Mouse (Mus musculus) heart, embryonic 12.5 days (tissue): ENCODE results near the gene D430041D05Rik. TPM values are rescaled to one million over a fixed set of nuclear protein-coding genes. Genes with fewer than 3 reads are reported as not detected.

Experiments
- ATAC-seq: fragments of 200-750 bp; cut with Nextera tagmentation; 2 replicates; pipeline ENCODE4 v1.8.0; 2017; ENCODE audit warnings: moderate TSS enrichment, moderate library complexity; ENCODE audit not compliant: insufficient number of reproducible peaks, low FRiP score
- H3K27ac ChIP-seq: fragments of 300-500 bp; sonication (generic); 2 replicates; pipeline ENCODE4 v1.5.1; 2016; ENCODE audit warnings: mild to moderate bottlenecking, moderate library complexity; ENCODE audit not compliant: poor library complexity, severe bottlenecking
- H3K27me3 ChIP-seq: fragments of 300-500 bp; sonication (generic); replicated peaks from 2 replicates; pipeline ENCODE4 v1.6.1; 2016; ENCODE audit warnings: mild to moderate bottlenecking, moderate library complexity
- H3K36me3 ChIP-seq: fragments of 300-500 bp; sonication (generic); 2 replicates; pipeline ENCODE4 v1.6.1; 2016; ENCODE audit warnings: mild to moderate bottlenecking, moderate library complexity
- H3K4me1 ChIP-seq: fragments of 300-500 bp; sonication (generic); replicated peaks from 2 replicates; pipeline ENCODE4 v1.6.1; 2016; ENCODE audit warnings: mild to moderate bottlenecking
- H3K4me2 ChIP-seq: fragments of 300-500 bp; sonication (generic); 2 replicates; pipeline ENCODE4 v1.6.1; 2016; ENCODE audit warnings: mild to moderate bottlenecking, moderate library complexity
- H3K4me3 ChIP-seq: fragments of 300-500 bp; sonication (generic); 2 replicates; pipeline ENCODE4 v1.5.1; 2016; ENCODE audit warnings: mild to moderate bottlenecking
- H3K9ac ChIP-seq: fragments of 300-500 bp; sonication (generic); 2 replicates; pipeline ENCODE4 v1.6.1; 2016; ENCODE audit warnings: mild to moderate bottlenecking, moderate library complexity
- H3K9me3 ChIP-seq: fragments of 300-500 bp; sonication (generic); replicated peaks from 2 replicates; pipeline ENCODE4 v1.6.1; 2016; ENCODE audit warnings: mild to moderate bottlenecking, moderate library complexity
- WGBS: fragments of 180-500 bp; shearing (Covaris S2); methylation state at CpG from one replicate; pipeline ENCODE4 v1.1.7; 2016; 5-methylcytosine and 5-hydroxymethylcytosine counted together
- polyA plus RNA-seq: library from polyadenylated mRNA; unstranded; fragments of >200 nt; fragmentation: Nextera tagmentation; extraction: Ambion mirVana; gene quantifications from 2 replicates; pipeline ENCODE4 v1.2.1, GENCODE M21; 2016

D430041D05Rik gene
- polyA plus RNA-seq, 1 experiment from 2014 or later: 0.04 TPM

GRCm38 (mm10) chr2:104408351-104408750, 2.5 kb downstream of the D430041D05Rik start:
- ATAC-seq: no peak
- H3K4me3 ChIP-seq: no peak overlapping the region
- no peak overlapping the region for H3K27ac ChIP-seq
- H3K4me1 ChIP-seq: peaks cover 10% of the 10 kb centered on the region
- H3K9ac ChIP-seq: no peak overlapping the region
- no peak overlapping the region for H3K4me2 ChIP-seq
- peaks cover 78% of the 10 kb centered on the region for H3K27me3 ChIP-seq
- no peaks in the 10 kb centered on the region for H3K9me3 ChIP-seq
- whole genome bisulfite sequencing: 71% methylated on average over 7 of the region's 7 CpGs
- no peaks in the 10 kb centered on the region for H3K36me3 ChIP-seq

- ATAC-seq: no peak
- Histone ChIP-seq H3K36me3 (no peaks in the 10 kb centered on the region), H3K27ac (no peak overlapping the region), H3K4me2 (no peak overlapping the region), H3K9me3 (no peaks in the 10 kb centered on the region), H3K4me3 (no peak overlapping the region), H3K27me3 (peaks cover 73% of the 10 kb centered on the region), H3K9ac (no peak overlapping the region), H3K4me1 (peaks cover 10% of the 10 kb centered on the region)
- WGBS: 54% methylated on average over 4 of the region's 4 CpGs
Measured at GRCm38 (mm10) chr2:104407913-104408312, 2.9 kb downstream of the D430041D05Rik start.

GRCm38 (mm10) chr2:104404036-104404435, 6.8 kb downstream of the D430041D05Rik start:
- no peak overlapping the region for H3K4me3 ChIP-seq
- WGBS: 84% methylated on average over 6 of the region's 6 CpGs
- H3K4me1 ChIP-seq: no peaks in the 10 kb centered on the region
- no peak overlapping the region for H3K4me2 ChIP-seq
- H3K27me3 ChIP-seq: peaks cover 35% of the 10 kb centered on the region
- H3K27ac ChIP-seq: no peak overlapping the region
- no peak overlapping the region for H3K9ac ChIP-seq
- ATAC-seq: no peak
- no peaks in the 10 kb centered on the region for H3K36me3 ChIP-seq
- peaks cover 11% of the 10 kb centered on the region; the same call in 1 of the 2 replicates for H3K9me3 ChIP-seq

- Histone ChIP-seq H3K4me1 (no peaks in the 10 kb centered on the region), H3K4me3 (no peak overlapping the region), H3K36me3 (no peaks in the 10 kb centered on the region), H3K4me2 (no peak overlapping the region), H3K27me3 (no peaks in the 10 kb centered on the region), H3K9me3 (peaks cover 11% of the 10 kb centered on the region; the same call in 1 of the 2 replicates), H3K9ac (no peak overlapping the region), H3K27ac (no peak overlapping the region)
- 74% methylated on average over 6 of the region's 6 CpGs for WGBS
- ATAC-seq: no peak
Measured at GRCm38 (mm10) chr2:104398651-104399290, 12.0 kb downstream of the D430041D05Rik start.

- no peak for ATAC-seq
- H3K27ac ChIP-seq: no peak overlapping the region
- H3K9ac ChIP-seq: no peak overlapping the region
- 82% methylated on average over 9 of the region's 9 CpGs for WGBS
- no peaks in the 10 kb centered on the region for H3K4me1 ChIP-seq
- H3K4me2 ChIP-seq: no peak overlapping the region
- peaks cover 9% of the 10 kb centered on the region; the same call in 1 of the 2 replicates for H3K9me3 ChIP-seq
- H3K36me3 ChIP-seq: no peaks in the 10 kb centered on the region
- no peak overlapping the region for H3K4me3 ChIP-seq
- no peaks in the 10 kb centered on the region for H3K27me3 ChIP-seq
Measured at GRCm38 (mm10) chr2:104395961-104396360, 14.9 kb downstream of the D430041D05Rik start.

GRCm38 (mm10) chr2:104394769-104395168, 16.0 kb downstream of the D430041D05Rik start:
- ATAC-seq: no peak
- H3K36me3 ChIP-seq: no peaks in the 10 kb centered on the region
- no peak overlapping the region for H3K4me2 ChIP-seq
- no peaks in the 10 kb centered on the region for H3K4me1 ChIP-seq
- H3K9me3 ChIP-seq: 0 out of 2 replicates have a peak, but pooled peaks cover under 1% of the 10 kb centered on the region
- WGBS: 65% methylated on average over 2 of the region's 2 CpGs
- no peak overlapping the region for H3K27ac ChIP-seq
- H3K9ac ChIP-seq: no peak overlapping the region
- H3K4me3 ChIP-seq: no peak overlapping the region
- H3K27me3 ChIP-seq: no peaks in the 10 kb centered on the region

- no peaks in the 10 kb centered on the region for H3K36me3 ChIP-seq
- no peak overlapping the region for H3K4me3 ChIP-seq
- ATAC-seq: no peak
- no peak overlapping the region for H3K27ac ChIP-seq
- H3K9ac ChIP-seq: no peak overlapping the region
- no peaks in the 10 kb centered on the region for H3K27me3 ChIP-seq
- H3K4me2 ChIP-seq: no peak overlapping the region
- WGBS: 60% methylated on average over 4 of the region's 4 CpGs
- no peaks in the 10 kb centered on the region for H3K9me3 ChIP-seq
- H3K4me1 ChIP-seq: 0 out of 2 replicates have a peak, but pooled peaks cover 4% of the 10 kb centered on the region
Measured at GRCm38 (mm10) chr2:104392700-104393312, 18.0 kb downstream of the D430041D05Rik start.

GRCm38 (mm10) chr2:104389231-104389630, 21.6 kb downstream of the D430041D05Rik start:
- no peak overlapping the region for H3K4me2 ChIP-seq
- no peak overlapping the region for H3K9ac ChIP-seq

GRCm38 (mm10) chr2:104385941-104386340, 24.9 kb downstream of the D430041D05Rik start:
- Histone ChIP-seq H3K27me3 (no peaks in the 10 kb centered on the region; the same call in 1 of the 2 replicates), H3K4me1 (0 out of 2 replicates have a peak, but pooled peaks cover 4% of the 10 kb centered on the region), H3K4me3 (no peak overlapping the region), H3K27ac (no peak overlapping the region), H3K9ac (no peak overlapping the region), H3K4me2 (no peak overlapping the region), H3K9me3 (no peaks in the 10 kb centered on the region), H3K36me3 (no peaks in the 10 kb centered on the region)
- 85% methylated on average over 2 of the region's 2 CpGs for WGBS
- ATAC-seq: no peak

More at GRCm38 (mm10) chr2:104389231-104389630, 21.6 kb downstream of the D430041D05Rik start:
- H3K27ac ChIP-seq: no peak overlapping the region
- no peak for ATAC-seq
- 90% methylated on average over 11 of the region's 11 CpGs for WGBS
- H3K36me3 ChIP-seq: no peaks in the 10 kb centered on the region
- no peaks in the 10 kb centered on the region for H3K9me3 ChIP-seq
- H3K27me3 ChIP-seq: no peaks in the 10 kb centered on the region
- no peak overlapping the region for H3K4me3 ChIP-seq
- H3K4me1 ChIP-seq: 0 out of 2 replicates have a peak, but pooled peaks cover 4% of the 10 kb centered on the region

GRCm38 (mm10) chr2:104383589-104383988, 27.2 kb downstream of the D430041D05Rik start:
- no peaks in the 10 kb centered on the region for H3K9me3 ChIP-seq
- no peak overlapping the region for H3K27ac ChIP-seq
- no peaks in the 10 kb centered on the region for H3K36me3 ChIP-seq
- 83% methylated on average over 4 of the region's 4 CpGs for WGBS
- no peak overlapping the region for H3K4me3 ChIP-seq
- H3K4me2 ChIP-seq: no peak overlapping the region
- no peak overlapping the region for H3K9ac ChIP-seq
- H3K27me3 ChIP-seq: peaks cover 10% of the 10 kb centered on the region
- ATAC-seq: no peak
- 0 out of 2 replicates have a peak, but pooled peaks cover 4% of the 10 kb centered on the region for H3K4me1 ChIP-seq

- no peaks in the 10 kb centered on the region for H3K9me3 ChIP-seq
- H3K36me3 ChIP-seq: no peaks in the 10 kb centered on the region
- H3K27ac ChIP-seq: no peak overlapping the region
- no peak overlapping the region for H3K4me3 ChIP-seq
- H3K4me1 ChIP-seq: no peaks in the 10 kb centered on the region
- no peak for ATAC-seq
- 71% methylated on average over 6 of the region's 6 CpGs for WGBS
- H3K4me2 ChIP-seq: no peak overlapping the region
- H3K27me3 ChIP-seq: peaks cover 14% of the 10 kb centered on the region
- no peak overlapping the region for H3K9ac ChIP-seq
Measured at GRCm38 (mm10) chr2:104382813-104383212, 28.0 kb downstream of the D430041D05Rik start.
